Mouse (Mus musculus) neural tube, embryonic 14.5 days (tissue): ENCODE measurements around the gene Tcte1. TPM values are rescaled to one million over a fixed set of nuclear protein-coding genes. Genes with fewer than 3 reads are reported as not detected.
A peak's percentile ranks its signal among the peaks of the same experiment; 100 is the strongest.

Experiments
- ATAC-seq: fragments of 200-750 bp; cut with Nextera tagmentation; 2 replicates; pipeline ENCODE4 v1.8.0; 2017; ENCODE audit warnings: low read depth, mild to moderate bottlenecking, moderate TSS enrichment, moderate library complexity
- H3K27ac ChIP-seq: fragments of 300-500 bp; sonication (generic); 2 replicates; pipeline ENCODE4 v1.5.1; 2014; ENCODE audit warnings: low read depth, mild to moderate bottlenecking, control low read depth, low read length, moderate library complexity, mixed read lengths
- H3K27me3 ChIP-seq: fragments of 300-500 bp; sonication (generic); 2 replicates; pipeline ENCODE4 v1.6.1; 2014; ENCODE audit warnings: low read length; ENCODE audit not compliant: control insufficient read depth, insufficient read depth
- H3K36me3 ChIP-seq: fragments of 300-500 bp; sonication (generic); 2 replicates; pipeline ENCODE4 v1.6.1; 2014; ENCODE audit warnings: low read length, mixed read lengths; ENCODE audit not compliant: control insufficient read depth, insufficient read depth
- H3K4me1 ChIP-seq: fragments of 300-500 bp; sonication (generic); 2 replicates; pipeline ENCODE4 v1.6.1; 2014; ENCODE audit warnings: low read length; ENCODE audit not compliant: control insufficient read depth, insufficient read depth
- H3K4me2 ChIP-seq: fragments of 300-500 bp; sonication (generic); 2 replicates; pipeline ENCODE4 v1.6.1; 2014; ENCODE audit warnings: mild to moderate bottlenecking, low read depth, low read length, control low read depth
- H3K4me3 ChIP-seq: fragments of 300-500 bp; sonication (generic); 2 replicates; pipeline ENCODE4 v1.5.1; 2014; ENCODE audit warnings: low read depth, low read length, control low read depth, mixed read lengths
- H3K9ac ChIP-seq: fragments of 300-500 bp; sonication (generic); replicated peaks from 2 replicates; pipeline ENCODE4 v1.6.1; 2014; ENCODE audit warnings: low read depth, mild to moderate bottlenecking, control low read depth, low read length, mixed read lengths
- H3K9me3 ChIP-seq: fragments of 300-500 bp; sonication (generic); 2 replicates; pipeline ENCODE4 v1.6.1; 2016; ENCODE audit warnings: low read length; ENCODE audit not compliant: control insufficient read depth
- WGBS: fragments of 180-500 bp; shearing (Covaris S2); extraction: QIAGEN DNeasy Blood & Tissue Kit; methylation state at CpG from one replicate; pipeline ENCODE4 v1.1.7; 2014; 5-methylcytosine and 5-hydroxymethylcytosine counted together
- polyA plus RNA-seq: library from polyadenylated mRNA; unstranded; fragments of >200 nt; fragmentation: Nextera tagmentation; extraction: Ambion mirVana; gene quantifications from 2 replicates; pipeline ENCODE4 v1.2.1, GENCODE M21; 2014

The Tcte1 gene
- polyA plus RNA-seq, 1 experiment from 2014 or later: 4.2 TPM

- Histone ChIP-seq H3K4me1 (peaks cover 21% of the 10 kb centered on the region), H3K4me2 (peak overlapping the region; percentile 67), H3K27ac (peak overlapping the region; percentile 91), H3K36me3 (peaks cover 19% of the 10 kb centered on the region), H3K9ac (peak overlapping the region; percentile 98), H3K4me3 (peak overlapping the region; percentile 78), H3K9me3 (no peaks in the 10 kb centered on the region), H3K27me3 (peaks cover 19% of the 10 kb centered on the region)
- 5% methylated on average over 16 of the region's 68 CpGs for WGBS
- ATAC-seq: peak; percentile 61
Measured at GRCm38 (mm10) chr17:45548541-45549512, 25.6 kb downstream of the Tcte1 start.

- 1% methylated on average over 14 of the region's 29 CpGs for WGBS
- H3K27me3 ChIP-seq: peaks cover 19% of the 10 kb centered on the region
- peak; percentile 47 for ATAC-seq
Measured at GRCm38 (mm10) chr17:45549617-45550181, 26.5 kb downstream of the Tcte1 start, which contains the start of gene Tmem151b. Gene Tmem151b, minus strand, starts transcription at chr17:45549677.

DNA sequence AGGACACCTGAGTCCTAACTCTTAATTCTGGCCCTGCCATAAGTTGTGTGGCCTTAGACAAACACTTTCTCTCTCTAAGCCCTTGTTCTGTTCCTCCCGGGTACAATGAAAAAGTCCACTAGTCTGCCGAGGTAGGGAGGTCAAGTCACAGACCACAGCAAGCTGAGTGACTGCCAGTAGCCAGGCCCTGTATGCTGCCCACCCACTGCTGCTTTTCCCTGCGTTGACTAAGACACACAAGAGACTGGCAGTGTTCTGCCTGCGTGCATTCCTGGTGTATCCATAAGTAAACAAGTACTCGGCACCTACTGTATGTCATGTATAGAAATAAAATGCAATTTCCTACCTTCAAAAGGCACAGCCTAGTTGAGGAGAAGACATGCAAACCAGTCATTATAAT is 27.0 kb downstream of the Tcte1 start:
- Histone ChIP-seq H3K27me3 (peaks cover 19% of the 10 kb centered on the region), H3K4me1 (peaks cover 14% of the 10 kb centered on the region; the same call in 1 of the 2 replicates), H3K27ac (no peak overlapping the region), H3K4me2 (peak overlapping the region; percentile 67), H3K9ac (no peak overlapping the region), H3K9me3 (no peaks in the 10 kb centered on the region), H3K36me3 (peaks cover 11% of the 10 kb centered on the region), H3K4me3 (peak overlapping the region; percentile 78; the same call in 1 of the 2 replicates)
- no peak for ATAC-seq
- WGBS: 28% methylated on average over 5 of the region's 5 CpGs

More at GRCm38 (mm10) chr17:45549617-45550181, 26.5 kb downstream of the Tcte1 start, which contains the start of gene Tmem151b:
- Histone ChIP-seq H3K27ac (peak within 1 kb of the TSS; percentile 91), H3K4me1 (peaks cover 16% of the 10 kb centered on the region), H3K4me2 (peak within 1 kb of the TSS; percentile 67), H3K9me3 (no peaks in the 10 kb centered on the region), H3K4me3 (peak within 1 kb of the TSS; percentile 78), H3K36me3 (peaks cover 16% of the 10 kb centered on the region), H3K9ac (peak within 1 kb of the TSS; percentile 98)

DNA sequence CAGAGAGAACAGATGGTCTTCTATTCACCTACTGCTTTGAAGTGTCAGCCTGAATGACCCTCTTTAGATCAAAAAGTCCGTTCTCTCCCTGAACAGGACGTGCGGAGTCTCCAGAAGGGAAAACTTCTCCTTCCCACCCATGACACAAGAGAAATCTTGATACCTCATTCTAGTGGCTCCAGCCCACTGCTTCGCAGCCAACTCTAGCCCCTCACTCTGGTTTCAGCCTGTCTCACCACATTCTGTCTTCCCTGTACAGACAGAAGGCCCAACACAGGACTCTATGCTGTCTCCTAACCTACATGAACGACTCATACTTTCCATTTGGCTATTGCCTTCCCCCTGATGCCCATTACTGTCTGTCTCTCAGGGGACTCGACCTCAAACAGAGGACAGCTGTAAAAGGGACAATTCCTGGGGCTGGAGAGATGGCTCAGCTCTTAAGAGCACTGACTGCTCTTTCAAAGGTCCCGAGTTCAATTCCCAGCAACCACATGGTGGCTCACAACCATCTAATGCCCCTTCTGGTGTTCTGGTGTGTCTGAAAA is 28.1 kb downstream of the Tcte1 start:
- ATAC-seq: no peak
- peaks cover 5% of the 10 kb centered on the region; the same call in 1 of the 2 replicates for H3K36me3 ChIP-seq
- peaks cover 11% of the 10 kb centered on the region for H3K27me3 ChIP-seq
- H3K4me3 ChIP-seq: no peak overlapping the region
- H3K4me1 ChIP-seq: peaks cover 15% of the 10 kb centered on the region; the same call in 1 of the 2 replicates
- H3K9ac ChIP-seq: no peak overlapping the region
- H3K27ac ChIP-seq: no peak overlapping the region
- WGBS: 34% methylated on average over 7 of the region's 7 CpGs
- H3K4me2 ChIP-seq: no peak overlapping the region
- no peaks in the 10 kb centered on the region for H3K9me3 ChIP-seq

GRCm38 (mm10) chr17:45551816-45552451 is 28.7 kb downstream of the Tcte1 start:
- Histone ChIP-seq H3K27me3 (peaks cover 5% of the 10 kb centered on the region), H3K9me3 (no peaks in the 10 kb centered on the region), H3K4me1 (peaks cover 14% of the 10 kb centered on the region; the same call in 1 of the 2 replicates), H3K9ac (no peak overlapping the region), H3K4me2 (no peak overlapping the region), H3K27ac (no peak overlapping the region), H3K36me3 (no peaks in the 10 kb centered on the region), H3K4me3 (no peak overlapping the region)
- ATAC-seq: peak; percentile 39; the same call in 1 of the 2 replicates
- 5% methylated on average over 8 of the region's 8 CpGs for WGBS

- Histone ChIP-seq H3K4me1 (peaks cover 9% of the 10 kb centered on the region; the same call in 1 of the 2 replicates), H3K4me3 (no peak overlapping the region), H3K9ac (no peak overlapping the region), H3K27ac (no peak overlapping the region), H3K4me2 (no peak overlapping the region), H3K27me3 (no peaks in the 10 kb centered on the region), H3K36me3 (no peaks in the 10 kb centered on the region), H3K9me3 (no peaks in the 10 kb centered on the region)
- ATAC-seq: no peak
- WGBS: 86% methylated on average over 3 of the region's 3 CpGs
Measured at GRCm38 (mm10) chr17:45553065-45553464, 29.8 kb downstream of the Tcte1 start.

GRCm38 (mm10) chr17:45554420-45554819 is 31.2 kb downstream of the Tcte1 start:
- Histone ChIP-seq H3K27ac (no peak overlapping the region), H3K4me2 (no peak overlapping the region), H3K27me3 (no peaks in the 10 kb centered on the region), H3K36me3 (no peaks in the 10 kb centered on the region), H3K9ac (no peak overlapping the region), H3K4me3 (no peak overlapping the region), H3K9me3 (no peaks in the 10 kb centered on the region), H3K4me1 (peaks cover 7% of the 10 kb centered on the region; the same call in 1 of the 2 replicates)
- 89% methylated on average over 1 of the region's 1 CpGs for WGBS
- no peak for ATAC-seq

DNA sequence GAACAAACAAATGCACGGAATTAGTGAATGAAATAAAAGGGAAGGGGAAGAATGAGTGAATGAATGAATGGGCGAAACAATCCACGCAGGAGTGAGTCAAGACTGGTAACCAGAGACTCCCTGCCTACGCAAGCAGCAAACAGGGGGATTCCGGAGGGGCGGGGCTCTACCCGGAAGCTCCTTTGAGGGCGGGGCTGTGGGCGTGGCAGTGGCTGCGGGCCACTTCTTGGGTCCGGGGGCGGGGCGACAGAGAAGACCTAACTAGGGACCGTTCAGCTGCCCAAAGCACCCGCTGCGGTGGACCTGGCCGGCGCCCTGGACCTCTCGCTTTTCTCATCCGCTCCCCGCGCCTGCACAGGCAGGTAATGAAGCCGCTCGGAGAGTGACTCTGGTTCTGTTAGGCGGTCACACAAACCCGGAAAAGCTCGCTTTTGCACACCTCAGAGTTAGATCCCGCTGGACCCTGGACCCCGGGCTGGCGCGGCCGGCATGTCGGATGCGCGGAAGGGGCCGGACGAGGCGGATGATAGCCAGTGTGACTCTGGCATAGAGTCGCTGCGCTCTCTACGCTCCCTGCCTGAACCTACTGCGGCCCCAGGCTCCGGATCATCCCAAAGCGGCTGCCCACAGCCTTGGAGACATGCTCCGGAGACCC is 32.3 kb downstream of the Tcte1 start, which contains the start of gene Nfkbie:
Gene Nfkbie, plus strand, starts transcription at position 252 of the 655 bp plus-strand sequence.
- Histone ChIP-seq H3K4me2 (peak within 1 kb of the TSS; percentile 98), H3K4me3 (peak within 1 kb of the TSS; percentile 59), H3K27me3 (no peaks in the 10 kb centered on the region), H3K9me3 (no peaks in the 10 kb centered on the region), H3K4me1 (peaks cover 5% of the 10 kb centered on the region; the same call in 1 of the 2 replicates), H3K9ac (peak within 1 kb of the TSS; percentile 60), H3K36me3 (no peaks in the 10 kb centered on the region), H3K27ac (no peak within 1 kb of the TSS; the same call in 1 of the 2 replicates)
- WGBS: under 1% methylated on average over 44 of the region's 45 CpGs
- ATAC-seq: peak; percentile 70
